Mouse (Mus musculus) brain, adult 2 months (tissue): Measurements from ENCODE around the gene Uqcc3.
"Not testable (repeated sequence)": the region's sequence is repeated elsewhere in the genome, so short reads cannot be mapped to it uniquely, and the experiment has no call there.

Source experiments
- DNase-seq: peaks from one replicate; pipeline ENCODE4 v3.0.0; 2011; ENCODE audit warnings: low read depth, low spot score

Gene Uqcc3

GRCm38 (mm10) chr19:8850402-8850901 lies 30.3 kb downstream of the Uqcc3 start, which contains the start of gene Lrrn4cl:
Gene Lrrn4cl (plus strand): TSS chr19:8850768.
- peak; percentile 75 for DNase-seq

GRCm38 (mm10) chr19:8848356-8848755 lies 32.4 kb downstream of the Uqcc3 start:
- DNase-seq = no peak

- peak; percentile 87 for DNase-seq
Observed at GRCm38 (mm10) chr19:8844371-8845129, 36.2 kb downstream of the Uqcc3 start.

- no peak for DNase-seq
Observed at GRCm38 (mm10) chr19:8842961-8843360, 37.8 kb downstream of the Uqcc3 start.

- no peak for DNase-seq
Observed at GRCm38 (mm10) chr19:8841012-8841411, 39.7 kb downstream of the Uqcc3 start.

GRCm38 (mm10) chr19:8839908-8840791 lies 40.6 kb downstream of the Uqcc3 start:
- peak; percentile 93 for DNase-seq

GRCm38 (mm10) chr19:8839103-8839907 lies 41.4 kb downstream of the Uqcc3 start, which contains the start of gene Gng3:
Gene Gng3 (minus strand): TSS chr19:8839194.
- peak; percentile 99 for DNase-seq

GRCm38 (mm10) chr19:8838041-8838730 lies 42.5 kb downstream of the Uqcc3 start:
- peak; percentile 61 for DNase-seq

- peak; percentile 92 for DNase-seq
Observed at GRCm38 (mm10) chr19:8837251-8837791, 43.4 kb downstream of the Uqcc3 start, which contains the start of gene Bscl2. Gene Bscl2 (plus strand): TSS chr19:8837467.

GRCm38 (mm10) chr19:8836327-8836726 lies 44.4 kb downstream of the Uqcc3 start:
- not testable (repeated sequence) for DNase-seq

- DNase-seq = no peak
Observed at GRCm38 (mm10) chr19:8832971-8833370, 47.8 kb downstream of the Uqcc3 start.

GRCm38 (mm10) chr19:8831262-8831661 lies 49.5 kb downstream of the Uqcc3 start:
- DNase-seq = no peak

GRCm38 (mm10) chr19:8830664-8831063 lies 50.1 kb downstream of the Uqcc3 start:
- no peak for DNase-seq
